Mouse (Mus musculus) layer of hippocampus, postnatal 14 days (tissue): Measurements from ENCODE around the gene Gm6217. TPM values are rescaled to one million over a fixed set of nuclear protein-coding genes. Genes with fewer than 3 reads are reported as not detected.

Source experiments
- total RNA-seq, 2 experiments: library from RNA; stranded (reverse); gene quantifications; 2 replicates each; pipeline ENCODE4 v1.2.3; 2021

The Gm6217 gene
- total RNA-seq, 2 experiments from 2014 or later: not detected

Other genes starting within 250 kb of the Gm6217 start
- 100 to 1,000 TPM; 248 to 260 TPM for gene Mff, start 206.5 kb downstream of the Gm6217 start, total RNA-seq
- gene Tm4sf20, start 162.9 kb downstream of the Gm6217 start, total RNA-seq: not detected
- not detected for gene Gm47791, start 160.2 kb downstream of the Gm6217 start, total RNA-seq
- 10 to 100 TPM; 80.4 to 83.2 TPM for gene Agfg1, start 91.9 kb downstream of the Gm6217 start, total RNA-seq
- under 1 TPM in 1 of 2 experiments, not detected in 1; 0.83 TPM for gene A030005L19Rik, start 18.1 kb downstream of the Gm6217 start, total RNA-seq
- not detected for gene A030014E15Rik, start 6.5 kb downstream of the Gm6217 start, total RNA-seq
- not detected for gene A030003K21Rik, start 12.0 kb upstream of the Gm6217 start, total RNA-seq
- gene Gm7544, start 24.6 kb upstream of the Gm6217 start, total RNA-seq: not detected
- gene Gm47955, start 28.9 kb upstream of the Gm6217 start, total RNA-seq: not detected
- not detected for gene Gm47959, start 69.1 kb upstream of the Gm6217 start, total RNA-seq
- gene Slc19a3, start 107.0 kb upstream of the Gm6217 start, total RNA-seq: 1 to 10 TPM; 2.4 to 3.7 TPM
- gene Krtap28-10, start 111.1 kb upstream of the Gm6217 start, total RNA-seq: not detected
- gene Gm47969, start 113.5 kb upstream of the Gm6217 start, total RNA-seq: not detected
- not detected for gene A030005K14Rik, start 128.0 kb upstream of the Gm6217 start, total RNA-seq
- not detected for gene Krtap28-13, start 129.5 kb upstream of the Gm6217 start, total RNA-seq
- not detected for gene Ccl20, start 185.4 kb upstream of the Gm6217 start, total RNA-seq
- gene Daw1, start 228.4 kb upstream of the Gm6217 start, total RNA-seq: 1 to 10 TPM in 1 of 2 experiments, under 1 TPM in 1; 0.62 to 1.8 TPM